Mouse (Mus musculus) left cerebral cortex, postnatal 25 days (tissue): ENCODE data around the gene Prkag2. TPM values are rescaled to one million over a fixed set of nuclear protein-coding genes. Genes with fewer than 3 reads are reported as not detected.

Experiments used
- DNase-seq, 2 experiments: peaks; one replicate each; pipeline ENCODE4 v3.0.0; 2022; ENCODE audit warnings: low spot score in 2 of 2, mixed read lengths in 1 of 2
- intact Hi-C: fragments of 180-260 bp; cut with DNase I; formaldehyde crosslinking; loops from one replicate; pipeline ENCODE4 v1.15.1; 2025
- total RNA-seq, 2 experiments: library from RNA; stranded (reverse); gene quantifications; 2 replicates each; pipeline ENCODE4 v1.2.3; 2021

Prkag2 gene
- total RNA-seq, 2 experiments from 2014 or later = 102 to 108 TPM

DNA sequence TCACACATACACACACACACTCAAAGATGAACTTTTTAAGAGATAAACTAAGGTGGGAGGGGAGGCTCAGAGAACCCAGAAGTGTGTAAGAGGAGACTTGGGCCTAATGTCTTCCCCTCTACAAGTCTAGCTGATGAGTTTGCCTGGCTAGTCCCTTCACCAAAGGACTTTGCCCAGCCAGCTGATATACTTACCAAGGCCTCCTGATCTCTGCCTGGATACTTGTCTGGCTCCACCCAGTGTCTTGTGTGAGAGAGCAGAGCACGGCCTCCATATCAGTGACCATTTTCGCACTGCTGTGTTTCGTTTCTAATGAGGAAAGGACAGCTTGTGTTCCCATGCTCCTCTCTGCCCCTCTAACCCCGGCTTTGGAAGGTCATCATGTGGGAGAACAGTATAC, 88.3 kb downstream of the Prkag2 start:
- DNase-seq = no peak
- intact Hi-C loops = loop anchor here (5.0 kb wide), 1 partner anchor 340 kb away; no protein-coding TSS in a partner anchor

- peak; percentile 82 to 89 for DNase-seq
Observed at GRCm38 (mm10) chr5:25011019-25011485, 89.4 kb downstream of the Prkag2 start.

DNA sequence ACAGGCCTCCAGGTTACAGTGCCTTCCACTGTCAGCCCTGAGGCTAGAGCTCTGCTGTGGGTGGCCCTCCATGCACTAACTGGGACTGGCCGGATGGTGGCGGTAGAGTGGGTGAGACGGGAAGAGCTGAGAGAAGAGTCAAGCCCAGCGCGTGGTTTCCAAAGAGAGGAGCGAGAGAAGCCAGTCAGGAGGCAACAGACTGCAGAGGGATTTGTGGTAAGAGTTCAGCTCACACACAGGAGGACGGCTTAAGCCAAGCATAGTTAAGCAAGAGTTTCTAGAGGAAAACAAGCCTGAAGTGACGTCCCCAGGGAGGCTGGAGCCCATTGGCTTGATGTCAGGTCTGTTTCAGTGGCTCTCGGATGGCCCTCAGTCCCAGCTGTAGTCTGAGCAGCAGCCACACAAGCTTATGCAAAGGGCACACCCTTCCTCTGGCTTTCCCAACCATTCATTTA, 90.0 kb downstream of the Prkag2 start:
- intact Hi-C loops = loop anchor here (5.0 kb wide), 1 partner anchor 338 kb away; no protein-coding TSS in a partner anchor
- peak; percentile 78 to 92 for DNase-seq

More at GRCm38 (mm10) chr5:25011019-25011485, 89.4 kb downstream of the Prkag2 start:
- intact Hi-C loops = loop anchor here (5.0 kb wide), 1 partner anchor 339 kb away; no protein-coding TSS in a partner anchor

GRCm38 (mm10) chr5:25009770-25010169, 90.7 kb downstream of the Prkag2 start:
- intact Hi-C loops = loop anchor here (5.0 to 10.0 kb wide), 3 partner anchors 158 to 337 kb away; no protein-coding TSS in a partner anchor

DNA sequence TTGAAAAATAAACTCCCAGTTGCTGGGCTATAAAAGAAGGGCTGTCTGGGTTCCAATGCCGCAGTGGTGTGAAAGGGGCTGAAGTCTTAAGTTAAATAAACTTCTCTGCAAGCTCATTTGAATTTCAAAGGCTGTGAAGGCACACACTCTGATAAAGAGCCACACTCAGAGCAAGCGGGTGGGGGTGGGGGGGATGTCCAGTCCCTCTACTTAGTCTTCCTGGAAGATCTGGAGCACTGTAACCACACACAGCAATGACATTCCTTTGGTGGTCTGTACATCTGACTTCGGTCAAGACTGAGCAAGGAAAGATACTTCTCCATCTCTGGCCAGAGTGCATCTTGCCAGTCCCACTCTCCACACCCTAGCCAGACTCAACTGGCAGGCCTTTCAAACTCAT, 91.5 kb downstream of the Prkag2 start:
- intact Hi-C loops = loop anchor here (5.0 to 10.0 kb wide), 2 partner anchors 158 to 204 kb away; no protein-coding TSS in a partner anchor

More at GRCm38 (mm10) chr5:25009770-25010169, 90.7 kb downstream of the Prkag2 start:
- DNase-seq = no peak

DNA sequence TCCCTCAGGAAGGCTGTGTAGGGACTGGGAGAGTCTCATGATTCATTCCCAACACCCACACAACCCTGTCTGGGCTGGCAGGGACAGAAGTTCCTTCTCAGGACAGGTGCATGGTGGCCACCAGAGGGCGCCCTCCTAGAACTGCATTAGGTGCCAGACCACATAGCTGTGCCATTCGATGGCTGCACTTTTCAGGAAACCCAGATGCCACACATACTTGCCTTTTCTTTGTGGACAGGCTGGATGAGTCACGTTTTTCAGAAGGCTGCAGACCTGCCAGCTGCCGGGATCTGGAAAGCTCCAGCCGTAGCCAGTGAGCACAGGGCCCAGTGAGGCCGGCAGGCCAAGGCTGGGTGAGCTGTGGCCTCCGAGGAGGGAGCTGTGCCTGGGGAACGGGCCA, 93.6 kb downstream of the Prkag2 start:
- peak; percentile 80 to 89 for DNase-seq
- intact Hi-C loops = loop anchor here (2.0 to 10.0 kb wide), 3 partner anchors 98 to 202 kb away; no protein-coding TSS in a partner anchor

More for the DNA sequence above, 91.5 kb downstream of the Prkag2 start:
- DNase-seq = no peak

DNA sequence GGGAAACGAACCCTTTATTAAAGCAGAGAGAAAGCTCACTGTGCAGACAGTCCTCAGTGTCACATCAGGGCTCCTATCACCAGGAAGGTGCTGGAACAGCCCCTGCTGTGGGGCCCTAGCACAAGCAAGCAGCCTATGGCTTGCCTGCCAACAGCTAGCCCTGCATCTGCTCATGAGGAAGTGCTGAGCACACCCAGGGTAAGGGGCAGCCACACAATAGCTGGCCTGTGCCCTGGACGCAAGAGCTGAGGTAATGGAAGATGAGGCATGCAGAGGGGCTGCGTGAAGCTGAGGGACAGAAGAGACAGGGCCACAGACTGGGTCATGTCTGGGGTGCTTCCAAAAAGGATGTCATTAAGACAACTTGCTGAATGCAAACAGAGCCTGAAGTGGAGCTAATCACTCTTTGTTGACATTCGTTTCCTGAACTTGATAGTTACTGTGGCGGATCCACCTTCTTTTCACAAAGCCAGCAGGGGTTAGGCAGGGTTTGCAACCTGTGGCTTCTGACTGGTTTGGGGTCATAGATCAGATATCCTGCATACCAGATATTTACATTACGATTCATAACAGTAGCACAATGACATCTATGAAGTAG, 94.8 kb downstream of the Prkag2 start:
- DNase-seq = no peak
- intact Hi-C loops = loop anchor here (2.0 to 10.0 kb wide), 3 partner anchors 97 to 201 kb away; no protein-coding TSS in a partner anchor

- no peak for DNase-seq
- intact Hi-C loops = loop anchor here (10.0 kb wide), 1 partner anchor 197 kb away; no protein-coding TSS in a partner anchor
Observed at GRCm38 (mm10) chr5:25001391-25001794, 99.0 kb downstream of the Prkag2 start.

DNA sequence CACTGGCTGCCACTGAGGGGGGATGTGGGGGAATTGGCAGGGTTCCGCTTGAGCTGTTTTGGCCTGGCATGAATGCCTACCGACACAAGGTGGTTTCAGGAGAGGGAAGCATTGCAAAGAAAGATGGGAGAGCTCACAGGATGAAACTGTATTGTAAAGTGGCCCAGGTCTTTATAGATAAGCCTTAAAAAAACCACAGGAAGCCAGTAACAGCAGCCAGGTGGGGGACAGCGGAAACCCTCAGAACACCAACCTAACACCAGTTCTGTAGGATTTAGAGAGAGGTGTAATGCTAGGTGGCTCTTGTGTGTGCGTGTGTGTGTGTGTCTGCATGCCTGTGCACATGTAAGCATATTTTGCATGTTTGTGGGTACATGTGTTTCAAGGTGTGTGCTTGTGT, 101.1 kb downstream of the Prkag2 start:
- intact Hi-C loops = no loop called here
- DNase-seq = no peak

DNA sequence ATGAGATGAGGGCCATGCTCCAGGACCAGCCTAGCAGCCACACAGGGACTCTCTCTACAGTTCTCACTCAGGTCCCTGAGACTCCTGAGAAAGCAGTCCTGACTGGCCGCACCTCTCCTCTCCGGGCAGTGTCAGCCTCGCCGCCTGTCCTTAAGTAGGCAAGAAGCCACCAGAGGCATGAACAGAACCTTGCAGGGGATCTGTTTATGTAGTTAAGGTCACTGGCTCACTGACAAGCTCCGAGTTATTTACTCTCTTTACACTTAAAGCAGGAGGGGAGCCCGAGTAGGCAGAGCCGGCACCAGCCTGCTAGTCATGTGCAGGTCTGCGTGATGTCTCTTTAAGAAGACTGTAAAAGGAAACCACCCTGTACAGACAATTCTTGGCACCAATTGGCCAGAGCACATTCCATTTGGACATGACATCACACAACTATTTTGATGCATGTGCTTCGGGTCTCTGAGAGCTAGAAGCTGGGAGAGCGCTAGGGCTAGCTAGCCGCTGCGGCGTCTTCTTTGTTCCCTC, 104.8 kb downstream of the Prkag2 start:
- intact Hi-C loops = no loop called here
- peak; percentile 75 to 91 for DNase-seq

DNA sequence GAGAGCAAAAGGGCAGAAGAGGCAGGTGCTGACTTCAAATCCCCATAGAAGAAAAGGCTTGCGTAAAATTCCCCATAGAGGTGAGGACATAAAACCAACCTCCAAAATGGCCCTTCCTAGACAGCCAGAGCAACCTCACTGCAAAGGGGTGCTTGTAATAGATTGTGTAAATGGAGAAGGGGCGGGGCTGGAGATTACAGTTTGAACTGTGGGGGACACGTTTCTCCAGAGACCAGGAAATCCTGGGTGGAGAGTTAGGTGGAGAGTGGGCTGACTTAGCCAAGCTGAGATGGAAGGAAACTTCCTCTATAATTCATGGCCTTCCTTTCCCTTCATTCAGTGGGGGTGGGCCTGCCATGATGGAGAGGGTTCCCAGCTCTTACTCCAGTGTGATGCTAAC, 107.3 kb downstream of the Prkag2 start:
- DNase-seq = no peak
- intact Hi-C loops = no loop called here

DNA sequence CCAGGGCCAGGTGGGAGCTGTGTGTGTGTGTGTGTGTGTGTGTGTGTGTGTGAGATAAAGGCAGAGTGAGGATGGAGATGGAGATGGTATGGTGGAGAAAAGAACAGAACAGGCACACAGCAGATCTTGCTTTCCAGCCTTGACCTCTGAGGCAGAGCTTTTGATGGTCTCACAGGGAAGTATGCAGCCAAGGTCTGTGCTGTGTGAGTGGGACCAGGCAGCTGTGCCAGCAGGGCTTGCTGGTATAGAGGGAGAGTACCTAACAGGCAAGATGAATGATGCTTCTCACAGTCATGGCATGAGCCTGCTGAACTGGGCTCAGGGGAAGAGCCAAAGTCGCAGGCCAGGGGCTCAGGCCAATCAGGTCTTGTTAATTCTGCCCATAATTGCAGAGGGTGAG, 108.9 kb downstream of the Prkag2 start:
- DNase-seq = no peak
- intact Hi-C loops = no loop called here

GRCm38 (mm10) chr5:24990460-24990859, 110.0 kb downstream of the Prkag2 start:
- intact Hi-C loops = no loop called here
- no peak for DNase-seq

- intact Hi-C loops = loop anchor here (5.0 kb wide), 2 partner anchors 82 to 147 kb away; partner anchors contain the start of gene Rheb
- peak in 1 of 2 experiments; percentile 73 for DNase-seq
Observed at GRCm38 (mm10) chr5:24989683-24990082, 110.8 kb downstream of the Prkag2 start.

DNA sequence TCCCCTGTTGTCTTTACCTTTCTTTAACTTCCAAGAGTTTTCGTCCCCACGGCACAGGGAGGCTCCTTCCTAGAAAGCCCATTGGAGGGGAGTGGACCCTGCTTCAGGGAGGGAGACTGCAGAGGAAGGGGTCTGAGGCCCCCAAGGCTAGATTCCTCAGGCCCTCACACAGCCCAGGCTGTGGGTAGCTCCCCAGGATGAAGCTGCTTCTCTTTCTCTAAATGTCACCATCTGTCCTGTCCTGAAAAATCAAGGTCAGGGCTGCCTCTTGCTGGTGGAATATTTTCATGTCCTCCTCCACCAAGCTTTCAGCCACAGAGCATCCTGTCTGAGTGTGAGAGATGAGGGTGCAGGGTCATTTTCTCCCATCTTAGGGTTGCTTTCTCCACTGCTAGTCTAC, 113.5 kb downstream of the Prkag2 start:
- intact Hi-C loops = loop anchor here (5.0 kb wide), 2 partner anchors 80 to 145 kb away; partner anchors contain the start of gene Rheb
- DNase-seq = peak in 1 of 2 experiments; percentile 60

DNA sequence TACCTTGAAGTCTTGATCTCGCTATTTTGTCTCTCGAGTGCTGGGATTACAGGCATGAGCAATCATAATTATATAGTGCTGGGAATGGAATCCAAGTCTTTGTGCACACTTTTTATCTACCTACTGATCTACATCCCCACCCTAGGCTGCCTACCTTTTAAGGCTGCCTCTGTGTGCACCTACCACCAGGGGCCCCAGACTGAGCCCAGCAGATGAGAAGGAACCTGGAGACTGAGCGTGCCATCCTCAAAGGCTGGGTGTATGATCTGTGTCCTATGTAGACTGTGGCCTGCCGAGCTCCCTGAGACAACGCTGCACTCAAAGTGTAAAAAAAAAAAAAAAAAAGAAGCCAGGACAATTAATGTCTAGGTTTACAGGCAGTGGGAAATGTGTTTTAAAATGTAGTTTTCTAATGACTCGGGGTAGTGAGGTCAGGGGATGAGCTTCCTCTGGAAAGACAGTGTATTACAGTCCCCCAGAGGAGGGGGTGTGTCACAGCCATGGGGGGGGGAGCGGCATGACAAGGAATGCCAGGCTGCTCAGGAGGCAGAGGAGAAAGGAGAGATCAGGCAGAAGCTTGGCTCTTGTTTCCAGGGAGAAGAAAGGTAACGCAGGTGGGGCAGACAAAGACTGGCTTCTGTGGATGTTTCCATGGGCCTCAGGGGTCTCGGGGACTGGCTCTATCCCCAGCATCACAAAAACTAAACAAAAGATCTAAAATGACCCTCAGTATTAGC, 114.1 kb downstream of the Prkag2 start:
- intact Hi-C loops = loop anchor here (5.0 kb wide), 2 partner anchors 79 to 144 kb away; partner anchors contain the start of gene Rheb

GRCm38 (mm10) chr5:24985434-24986176, 114.8 kb downstream of the Prkag2 start:
- intact Hi-C loops = loop anchor here (5.0 kb wide), 2 partner anchors 78 to 143 kb away; partner anchors contain the start of gene Rheb
- peak; percentile 81 to 90 for DNase-seq

More for the DNA sequence above, 114.1 kb downstream of the Prkag2 start:
- no peak for DNase-seq

- no peak for DNase-seq
- intact Hi-C loops = no loop called here
Observed at GRCm38 (mm10) chr5:24984157-24984556, 116.3 kb downstream of the Prkag2 start.

DNA sequence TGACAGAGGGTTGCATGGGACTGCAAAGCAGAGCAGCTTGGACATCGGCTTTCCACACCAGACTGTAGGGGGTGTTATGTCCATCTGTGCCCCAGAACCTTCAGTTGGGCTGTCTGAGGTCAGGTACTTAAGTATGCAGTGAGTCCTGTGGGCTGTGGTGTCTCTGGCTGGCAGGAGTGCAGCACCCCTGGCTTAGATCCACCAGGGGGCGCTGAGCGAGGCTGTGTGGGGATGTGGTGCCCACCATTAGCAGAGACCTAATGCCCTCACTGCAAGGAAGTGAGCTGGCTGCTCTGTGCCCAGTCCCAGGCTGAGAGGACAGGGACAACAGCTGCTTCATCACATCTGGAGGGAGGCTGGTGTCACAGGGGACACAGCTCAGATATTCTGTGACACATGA, 116.9 kb downstream of the Prkag2 start:
- intact Hi-C loops = no loop called here
- peak in 1 of 2 experiments; percentile 41 for DNase-seq
